Mouse (Mus musculus): ENCODE measurements around the gene Suco. TPM values are rescaled to one million over a fixed set of nuclear protein-coding genes. Genes with fewer than 3 reads are reported as not detected.

Gene Suco
- total and polyA plus RNA-seq, 2 experiments from 2014 or later = 18.5 to 39.6 TPM

- Histone ChIP-seq H3K36me3 (ENCODE audit: insufficient read depth) (no peaks in the 10 kb centered on the region), H3K27ac (ENCODE audit: low read depth, low read length) (no peak overlapping the region), H3K9ac (no peak overlapping the region), H3K4me1 (ENCODE audit: insufficient read depth) (no peaks in the 10 kb centered on the region), H3K4me2 (ENCODE audit: low read depth) (no peak overlapping the region), H3K4me3 (ENCODE audit: low read depth, low read length) (no peak overlapping the region), H3K9me3 (ENCODE audit: low read length) (no peaks in the 10 kb centered on the region), H3K27me3 (ENCODE audit: insufficient read depth, low read length) (no peaks in the 10 kb centered on the region)
- no peak for ATAC-seq
- no peak for TF ChIP-seq CTCF (IDR thresholded peaks at IDR 0.05; ENCODE audit: low read depth)
- DNase-seq = no peak
Measured at GRCm38 (mm10) chr1:161868413-161868812, 8.1 kb downstream of the Suco start.

GRCm38 (mm10) chr1:161863742-161864141, 12.7 kb downstream of the Suco start:
- Histone ChIP-seq H3K4me1 (ENCODE audit: insufficient read depth) (no peaks in the 10 kb centered on the region), H3K27me3 (ENCODE audit: insufficient read depth, low read length) (no peaks in the 10 kb centered on the region), H3K9ac (no peak overlapping the region), H3K4me3 (ENCODE audit: low read depth, low read length) (no peak overlapping the region), H3K36me3 (ENCODE audit: insufficient read depth) (0 out of 2 replicates have a peak, but pooled peaks cover 2% of the 10 kb centered on the region), H3K9me3 (ENCODE audit: low read length) (no peaks in the 10 kb centered on the region), H3K4me2 (ENCODE audit: low read depth) (no peak overlapping the region), H3K27ac (ENCODE audit: low read depth, low read length) (no peak overlapping the region)
- no peak for TF ChIP-seq CTCF (IDR thresholded peaks at IDR 0.05; ENCODE audit: low read depth)
- WGBS = 79% methylated on average over 2 of the region's 2 CpGs
- DNase-seq (no peak), ATAC-seq (no peak)

GRCm38 (mm10) chr1:161859248-161859647, 17.2 kb downstream of the Suco start:
- no peak for TF ChIP-seq CTCF (IDR thresholded peaks at IDR 0.05; ENCODE audit: low read depth)
- DNase-seq (no peak), ATAC-seq (no peak)
- H3K27ac ChIP-seq (ENCODE audit: low read depth, low read length) = no peak overlapping the region
- no peak overlapping the region for H3K4me3 ChIP-seq (ENCODE audit: low read depth, low read length)
- WGBS = 97% methylated on average over 2 of the region's 2 CpGs
- peaks cover 9% of the 10 kb centered on the region for H3K36me3 ChIP-seq (ENCODE audit: insufficient read depth)
- no peaks in the 10 kb centered on the region for H3K9me3 ChIP-seq (ENCODE audit: low read length)
- no peak overlapping the region for H3K4me2 ChIP-seq (ENCODE audit: low read depth)
- no peaks in the 10 kb centered on the region for H3K27me3 ChIP-seq (ENCODE audit: insufficient read depth, low read length)
- H3K9ac ChIP-seq = no peak overlapping the region
- no peaks in the 10 kb centered on the region for H3K4me1 ChIP-seq (ENCODE audit: insufficient read depth)

GRCm38 (mm10) chr1:161826677-161827076, 49.8 kb downstream of the Suco start:
- Histone ChIP-seq H3K4me2 (ENCODE audit: low read depth) (no peak overlapping the region), H3K4me3 (ENCODE audit: low read depth, low read length) (no peak overlapping the region), H3K9ac (no peak overlapping the region), H3K9me3 (ENCODE audit: low read length) (no peaks in the 10 kb centered on the region), H3K27me3 (ENCODE audit: insufficient read depth, low read length) (no peaks in the 10 kb centered on the region), H3K4me1 (ENCODE audit: insufficient read depth) (no peaks in the 10 kb centered on the region), H3K36me3 (ENCODE audit: insufficient read depth) (peaks cover 12% of the 10 kb centered on the region), H3K27ac (ENCODE audit: low read depth, low read length) (no peak overlapping the region)
- WGBS = 45% methylated on average over 2 of the region's 2 CpGs
- DNase-seq = no peak
- no peak for TF ChIP-seq CTCF (IDR thresholded peaks at IDR 0.05; ENCODE audit: low read depth)
- ATAC-seq = no peak; the same call in 1 of the 2 replicates

GRCm38 (mm10) chr1:161809428-161809827, 67.1 kb downstream of the Suco start:
- H3K9ac ChIP-seq = no peak overlapping the region
- H3K27ac ChIP-seq (ENCODE audit: low read depth, low read length) = no peak overlapping the region
- H3K4me3 ChIP-seq (ENCODE audit: low read depth, low read length) = no peak overlapping the region
- 93% methylated on average over 5 of the region's 5 CpGs for WGBS
- peaks cover 3% of the 10 kb centered on the region; the same call in 1 of the 2 replicates for H3K36me3 ChIP-seq (ENCODE audit: insufficient read depth)
- DNase-seq (no peak), ATAC-seq (no peak)
- no peaks in the 10 kb centered on the region for H3K4me1 ChIP-seq (ENCODE audit: insufficient read depth)
- no peaks in the 10 kb centered on the region for H3K27me3 ChIP-seq (ENCODE audit: insufficient read depth, low read length)
- no peaks in the 10 kb centered on the region for H3K9me3 ChIP-seq (ENCODE audit: low read length)
- no peak for TF ChIP-seq CTCF (IDR thresholded peaks at IDR 0.05; ENCODE audit: low read depth)
- no peak overlapping the region for H3K4me2 ChIP-seq (ENCODE audit: low read depth)

GRCm38 (mm10) chr1:161808980-161809379, 67.5 kb downstream of the Suco start:
- Histone ChIP-seq H3K4me3 (ENCODE audit: low read depth, low read length) (no peak overlapping the region), H3K4me2 (ENCODE audit: low read depth) (no peak overlapping the region), H3K27me3 (ENCODE audit: insufficient read depth, low read length) (no peaks in the 10 kb centered on the region), H3K9me3 (ENCODE audit: low read length) (no peaks in the 10 kb centered on the region), H3K36me3 (ENCODE audit: insufficient read depth) (peaks cover 3% of the 10 kb centered on the region; the same call in 1 of the 2 replicates), H3K9ac (no peak overlapping the region), H3K27ac (ENCODE audit: low read depth, low read length) (no peak overlapping the region), H3K4me1 (ENCODE audit: insufficient read depth) (no peaks in the 10 kb centered on the region)
- no peak for TF ChIP-seq CTCF (IDR thresholded peaks at IDR 0.05; ENCODE audit: low read depth)
- ATAC-seq = no peak
- no peak for DNase-seq
- 82% methylated on average over 6 of the region's 6 CpGs for WGBS

GRCm38 (mm10) chr1:161804541-161804971, 71.9 kb downstream of the Suco start:
- Histone ChIP-seq H3K4me1 (ENCODE audit: insufficient read depth) (no peaks in the 10 kb centered on the region), H3K4me2 (ENCODE audit: low read depth) (no peak overlapping the region), H3K4me3 (ENCODE audit: low read depth, low read length) (no peak overlapping the region), H3K9ac (no peak overlapping the region), H3K9me3 (ENCODE audit: low read length) (no peaks in the 10 kb centered on the region), H3K36me3 (ENCODE audit: insufficient read depth) (no peaks in the 10 kb centered on the region), H3K27me3 (ENCODE audit: insufficient read depth, low read length) (no peaks in the 10 kb centered on the region), H3K27ac (ENCODE audit: low read depth, low read length) (no peak overlapping the region)
- no peak for TF ChIP-seq CTCF (IDR thresholded peaks at IDR 0.05; ENCODE audit: low read depth)
- WGBS = 89% methylated on average over 8 of the region's 8 CpGs
- ATAC-seq (no peak), DNase-seq (no peak)

Measured in forebrain, postnatal 0 days (tissue).